Mouse (Mus musculus) CD4-positive, CD25-positive, alpha-beta regulatory T cell, adult 2 months (primary cell): ENCODE measurements around the gene H2afy2.

Source experiments
- DNase-seq: peaks from one replicate; pipeline ENCODE4 v3.0.0-alpha.2; 2012; ENCODE audit warnings: low read depth, low spot score

H2afy2 gene

GRCm38 (mm10) chr10:61783621-61784251 lies at the start of gene H2afy2:
H2afy2 (minus strand) TSS chr10:61784147.
- no peak for DNase-seq

GRCm38 (mm10) chr10:61832713-61833112 lies 48.8 kb upstream of the H2afy2 start:
- DNase-seq: no peak

GRCm38 (mm10) chr10:61831741-61832140 lies 47.8 kb upstream of the H2afy2 start:
- DNase-seq: no peak

- no peak for DNase-seq
These were observed 47.3 kb upstream of the H2afy2 start for GRCm38 (mm10) chr10:61831251-61831650.

GRCm38 (mm10) chr10:61830817-61831216 lies 46.9 kb upstream of the H2afy2 start:
- no peak for DNase-seq

- no peak for DNase-seq
These were observed 45.1 kb upstream of the H2afy2 start for GRCm38 (mm10) chr10:61829046-61829445.

GRCm38 (mm10) chr10:61827950-61828936 lies 44.3 kb upstream of the H2afy2 start:
- no peak for DNase-seq

- no peak for DNase-seq
These were observed 42.9 kb upstream of the H2afy2 start for GRCm38 (mm10) chr10:61826753-61827435.

GRCm38 (mm10) chr10:61825979-61826752 lies 42.2 kb upstream of the H2afy2 start:
- no peak for DNase-seq

GRCm38 (mm10) chr10:61825536-61825935 lies 41.6 kb upstream of the H2afy2 start:
- no peak for DNase-seq

GRCm38 (mm10) chr10:61823731-61824115 lies 39.8 kb upstream of the H2afy2 start:
- no peak for DNase-seq

GRCm38 (mm10) chr10:61822968-61823730 lies 39.2 kb upstream of the H2afy2 start:
- no peak for DNase-seq

- no peak for DNase-seq
These were observed 36.1 kb upstream of the H2afy2 start for GRCm38 (mm10) chr10:61820050-61820449.

- DNase-seq: no peak
These were observed 28.0 kb upstream of the H2afy2 start for GRCm38 (mm10) chr10:61811987-61812386.

- DNase-seq: no peak
These were observed 14.2 kb upstream of the H2afy2 start for GRCm38 (mm10) chr10:61798133-61798576.

- no peak for DNase-seq
These were observed 11.5 kb upstream of the H2afy2 start for GRCm38 (mm10) chr10:61795458-61795857.

GRCm38 (mm10) chr10:61794971-61795370 lies 11.0 kb upstream of the H2afy2 start:
- DNase-seq: no peak

GRCm38 (mm10) chr10:61793015-61793414 lies 9.1 kb upstream of the H2afy2 start:
- DNase-seq: no peak

- DNase-seq: no peak
These were observed 4.6 kb upstream of the H2afy2 start for GRCm38 (mm10) chr10:61788499-61788898.

- DNase-seq: no peak
These were observed 3.8 kb upstream of the H2afy2 start for GRCm38 (mm10) chr10:61787541-61788313.
